Mouse (Mus musculus) heart, postnatal 0 days (tissue): Measurements from ENCODE around the gene Sema5a. TPM values are rescaled to one million over a fixed set of nuclear protein-coding genes. Genes with fewer than 3 reads are reported as not detected.

Source experiments
- ATAC-seq: fragments of 200-750 bp; cut with Nextera tagmentation; 2 replicates; pipeline ENCODE4 v1.8.0; 2017; ENCODE audit warnings: low read depth, moderate number of reproducible peaks, moderate library complexity; ENCODE audit not compliant: insufficient read depth
- DNase-seq: peaks from one replicate; pipeline ENCODE4 v3.0.0-alpha.2; 2016; ENCODE audit warnings: low spot score
- H3K27ac ChIP-seq: fragments of 300-500 bp; sonication (generic); 2 replicates; pipeline ENCODE4 v1.5.1; 2014; ENCODE audit warnings: low read depth, mild to moderate bottlenecking
- H3K27me3 ChIP-seq: fragments of 300-500 bp; sonication (generic); 2 replicates; pipeline ENCODE4 v1.6.1; 2014; ENCODE audit warnings: low read length, mixed read lengths; ENCODE audit not compliant: control insufficient read depth, insufficient read depth
- H3K36me3 ChIP-seq: fragments of 300-500 bp; sonication (generic); replicated peaks from 2 replicates; pipeline ENCODE4 v1.6.1; 2014; ENCODE audit warnings: low read length, mixed read lengths; ENCODE audit not compliant: control insufficient read depth, insufficient read depth
- H3K4me1 ChIP-seq: fragments of 300-500 bp; sonication (generic); 2 replicates; pipeline ENCODE4 v1.6.1; 2014; ENCODE audit warnings: antibody characterized with exemption; ENCODE audit not compliant: control insufficient read depth, insufficient read depth
- H3K4me2 ChIP-seq: fragments of 300-500 bp; sonication (generic); 2 replicates; pipeline ENCODE4 v1.6.1; 2014; ENCODE audit warnings: low read depth, mild to moderate bottlenecking, low read length, moderate library complexity
- H3K4me3 ChIP-seq: fragments of 300-500 bp; sonication (generic); 2 replicates; pipeline ENCODE4 v1.5.1; 2014; ENCODE audit warnings: low read depth, low read length
- H3K9ac ChIP-seq: fragments of 300-500 bp; sonication (generic); replicated peaks from 2 replicates; pipeline ENCODE4 v1.6.1; 2014; ENCODE audit warnings: low read depth, low read length, mixed read lengths
- H3K9me3 ChIP-seq: fragments of 300-500 bp; sonication (generic); replicated peaks from 2 replicates; pipeline ENCODE4 v1.6.1; 2016; ENCODE audit warnings: low read length; ENCODE audit not compliant: control insufficient read depth
- CTCF ChIP-seq: IDR thresholded peaks from 2 replicates; pipeline ENCODE4 v1.5.1; 2016; ENCODE audit warnings: antibody characterized with exemption, control low read depth, low read depth
- EP300 ChIP-seq: IDR thresholded peaks from 2 replicates; pipeline ENCODE4 v1.6.1; 2016; ENCODE audit warnings: antibody characterized with exemption, low read depth
- WGBS: fragments of 180-500 bp; shearing (Covaris S2); extraction: QIAGEN DNeasy Blood & Tissue Kit; methylation state at CpG from one replicate; pipeline ENCODE4 v1.1.7; 2014; 5-methylcytosine and 5-hydroxymethylcytosine counted together
- polyA plus RNA-seq: library from polyadenylated mRNA; unstranded; fragments of >200 nt; fragmentation: Nextera tagmentation; extraction: Ambion mirVana; gene quantifications from 2 replicates; pipeline ENCODE4 v1.2.1, GENCODE M21; 2015
- total RNA-seq: library from RNA; depleted of rRNA; stranded (reverse); fragments of >200 nt; gene quantifications from 2 replicates; pipeline ENCODE4 v1.2.3, GENCODE M21; 2014; ENCODE audit warnings: low replicate concordance; rRNA removed

Gene Sema5a
- total and polyA plus RNA-seq, 2 experiments from 2014 or later = 3.7 to 11.5 TPM

GRCm38 (mm10) chr15:32730839-32731238 is 486.2 kb downstream of the Sema5a start:
- no peaks in the 10 kb centered on the region for H3K4me1 ChIP-seq
- DNase-seq = peak; percentile 27
- no peak overlapping the region for H3K9ac ChIP-seq
- 22% methylated on average over 3 of the region's 3 CpGs for WGBS
- H3K4me2 ChIP-seq = no peak overlapping the region
- H3K4me3 ChIP-seq = no peak overlapping the region
- H3K27me3 ChIP-seq = no peaks in the 10 kb centered on the region
- H3K27ac ChIP-seq = no peak overlapping the region
- no peaks in the 10 kb centered on the region for H3K9me3 ChIP-seq
- TF ChIP-seq CTCF = peak; percentile 60
- TF ChIP-seq EP300 = no peak
- ATAC-seq = no peak
- no peaks in the 10 kb centered on the region for H3K36me3 ChIP-seq

Other genes starting within 250 kb of the Sema5a start
- not detected in 2 replicates for gene Tas2r119, start 67.5 kb upstream of the Sema5a start, total RNA-seq
- not detected in 2 replicates for gene Tas2r119, start 67.5 kb upstream of the Sema5a start, polyA plus RNA-seq